Comparison of ENCODE assay signal across 8 mouse cellular contexts in genomic region chr15:86058394-86058915, GRCm38 (mm10). TPM values are rescaled to one million over a fixed set of nuclear protein-coding genes. Genes with fewer than 3 reads are reported as not detected.
A peak's percentile ranks its signal among the peaks of the same experiment; 100 is the strongest.
DNase-seq lines count a peak whose midpoint lies in the region; ATAC-seq and TF ChIP-seq lines count a peak whose summit lies in the region.

No protein-coding gene starts in this region.

- H3K36me3 ChIP-seq in forebrain, embryonic 14.5 days (ENCODE audit: control insufficient read depth, insufficient read depth, low read length): no peaks in the 10 kb centered on the region
- H3K36me3 ChIP-seq in liver, postnatal 0 days (replicated peaks; ENCODE audit: insufficient read depth, low read length): no peaks in the 10 kb centered on the region
- no peaks in the 10 kb centered on the region for H3K36me3 ChIP-seq in neural tube, embryonic 15.5 days

- H3K4me1 ChIP-seq in forebrain, embryonic 14.5 days (ENCODE audit: control insufficient read depth, insufficient read depth, low read length): peaks cover 40% of the 10 kb centered on the region
- H3K4me1 ChIP-seq in liver, postnatal 0 days (ENCODE audit: insufficient read depth): peaks cover 60% of the 10 kb centered on the region
- peaks cover 58% of the 10 kb centered on the region for H3K4me1 ChIP-seq in neural tube, embryonic 15.5 days

- TF ChIP-seq EP300 in liver, postnatal 0 days (IDR thresholded peaks at IDR 0.05; ENCODE audit: low read depth): no peak

- intact Hi-C loops in heart, postnatal 10 days (cut with DNase I): loop anchor here (10.0 kb wide), 1 partner anchor 156 kb away; the partner anchor contains the start of gene Tbc1d22a

- H3K4me2 ChIP-seq in forebrain, embryonic 14.5 days (ENCODE audit: low read length): peak overlapping the region; percentile 94
- H3K4me2 ChIP-seq in liver, postnatal 0 days (ENCODE audit: low read depth, low read length): peak overlapping the region; percentile 99
- peak overlapping the region; percentile 74 for H3K4me2 ChIP-seq in neural tube, embryonic 15.5 days

- no peaks in the 10 kb centered on the region for H3K9me3 ChIP-seq in forebrain, embryonic 14.5 days (replicated peaks; ENCODE audit: control insufficient read depth, low read length)
- no peaks in the 10 kb centered on the region for H3K9me3 ChIP-seq in liver, postnatal 0 days (ENCODE audit: low read length)
- H3K9me3 ChIP-seq in neural tube, embryonic 15.5 days (replicated peaks): no peaks in the 10 kb centered on the region

- no peak for TF ChIP-seq CTCF in liver, postnatal 0 days (IDR thresholded peaks at IDR 0.05; ENCODE audit: low read depth)

- H3K9ac ChIP-seq in forebrain, embryonic 14.5 days (ENCODE audit: low read length): peak overlapping the region; percentile 97
- peak overlapping the region; percentile 96 for H3K9ac ChIP-seq in liver, postnatal 0 days (replicated peaks)
- peak overlapping the region; percentile 96 for H3K9ac ChIP-seq in neural tube, embryonic 15.5 days (replicated peaks)

- peak; percentile 82 for ATAC-seq in forebrain, embryonic 14.5 days
- ATAC-seq in liver, postnatal 0 days: peak; percentile 86
- peak; percentile 83 for ATAC-seq in neural tube, embryonic 15.5 days (ENCODE audit: low FRiP score)

- WGBS in forebrain, embryonic 14.5 days: under 1% methylated on average over 49 of the region's 70 CpGs
- WGBS in liver, postnatal 0 days (ENCODE audit: insufficient replicate concordance): 0% methylated on average over 21 of the region's 70 CpGs
- WGBS in neural tube, embryonic 15.5 days: 0% methylated on average over 24 of the region's 70 CpGs

- peak overlapping the region; percentile 94 for H3K4me3 ChIP-seq in forebrain, embryonic 14.5 days (ENCODE audit: low read depth, low read length)
- peak overlapping the region; percentile 94 for H3K4me3 ChIP-seq in liver, postnatal 0 days (ENCODE audit: low read depth, low read length)
- H3K4me3 ChIP-seq in neural tube, embryonic 15.5 days (replicated peaks): peak overlapping the region; percentile 84

- no peaks in the 10 kb centered on the region for H3K27me3 ChIP-seq in forebrain, embryonic 14.5 days (replicated peaks; ENCODE audit: control insufficient read depth, insufficient read depth, low read length)
- H3K27me3 ChIP-seq in liver, postnatal 0 days (ENCODE audit: insufficient read depth, low read length): no peaks in the 10 kb centered on the region
- H3K27me3 ChIP-seq in neural tube, embryonic 15.5 days (replicated peaks): no peaks in the 10 kb centered on the region

- peak overlapping the region; percentile 87 for H3K27ac ChIP-seq in forebrain, embryonic 14.5 days (ENCODE audit: low read depth, low read length)
- H3K27ac ChIP-seq in liver, postnatal 0 days (ENCODE audit: low read depth): peak overlapping the region; percentile 80
- peak overlapping the region; percentile 96 for H3K27ac ChIP-seq in neural tube, embryonic 15.5 days (replicated peaks)

- DNase-seq in ES-CJ7 (ENCODE audit: low read depth, low spot score): peak; percentile 61
- peak; percentile 94 for DNase-seq in cerebellum, adult 11-12 months
- DNase-seq in forebrain, embryonic 14.5 days (ENCODE audit: low spot score): peak; percentile 94
- peak; percentile 88 to 91 for DNase-seq in heart, postnatal 10 days
- peak; percentile 89 for DNase-seq in layer of hippocampus, adult 11-12 months (ENCODE audit: low spot score)
- peak; percentile 91 for DNase-seq in liver, postnatal 0 days
- DNase-seq in testis, postnatal 10 days (ENCODE audit: low spot score): peak; percentile 94

RNA-seq across cellular contexts. Expression of gene Gramd4, which starts 1.0 kb away (rescaled TPM):
- polyA plus RNA-seq in forebrain, embryonic 14.5 days (2014; fragmentation: Nextera tagmentation; extraction: Ambion mirVana): 20.7 and 28.0 TPM in 2 replicates
- 10 to 100 TPM; 37.2 to 42.1 TPM for total RNA-seq in heart, postnatal 10 days (2021)
- polyA plus RNA-seq in liver, postnatal 0 days (2015; fragmentation: Nextera tagmentation; extraction: Ambion mirVana): 3.2 and 3.7 TPM in 2 replicates
- polyA plus RNA-seq in neural tube, embryonic 15.5 days (2015; fragmentation: Nextera tagmentation; extraction: Ambion mirVana): 25.4 and 25.8 TPM in 2 replicates

RNA-seq across cellular contexts. Expression of gene Celsr1, which starts 24.9 kb away (rescaled TPM):
- polyA plus RNA-seq in forebrain, embryonic 14.5 days (2014; fragmentation: Nextera tagmentation; extraction: Ambion mirVana): 8.6 and 9.6 TPM in 2 replicates
- 10 to 100 TPM; 15.1 to 17.1 TPM for total RNA-seq in heart, postnatal 10 days (2021)
- 0.09 and 0.11 TPM in 2 replicates for polyA plus RNA-seq in liver, postnatal 0 days (2015; fragmentation: Nextera tagmentation; extraction: Ambion mirVana)
- 0.88 and 1.4 TPM in 2 replicates for polyA plus RNA-seq in neural tube, embryonic 15.5 days (2015; fragmentation: Nextera tagmentation; extraction: Ambion mirVana)

Comparison
In these comparisons a context has a peak if more than half of its experiments do, and no peak if none do; other contexts are left out.
1. Peak in every context shown above with its lines: DNase-seq, ATAC-seq, H3K4me3 ChIP-seq and H3K27ac ChIP-seq.